14 mouse cellular contexts compared by ENCODE assay signal in the genomic region with DNA sequence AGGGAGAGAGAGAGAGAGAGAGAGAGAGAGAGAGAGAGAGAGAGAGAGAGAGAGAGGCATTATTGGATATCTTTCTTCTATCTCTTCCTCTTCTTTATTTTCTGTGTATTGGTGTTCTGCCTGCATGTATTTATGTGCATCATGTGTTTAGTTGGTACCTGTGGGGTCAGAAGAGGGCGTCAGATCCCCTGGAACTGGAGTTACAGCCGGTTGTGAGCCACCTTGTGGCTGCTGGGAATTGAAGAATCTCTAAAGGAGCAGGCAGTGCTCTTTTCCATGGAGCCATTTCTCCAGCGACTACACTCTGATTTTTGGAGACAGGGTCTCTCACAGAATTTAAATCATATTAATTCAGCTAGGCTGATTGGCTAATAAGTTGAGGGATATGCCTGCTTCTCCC.
"Had no signal": no experiment of that assay in that cellular context is flagged by ENCODE, and none has a peak within 500 bp of the region (broad histone marks: within the 10 kb centered on the region; RNA-seq: fewer than 3 reads in every experiment).

No protein-coding gene starts in this region.

- H3K4me2 ChIP-seq: liver, embryonic 13.5 days; lung, embryonic 15.5 days; midbrain, embryonic 11.5 days had no signal

- H3K9ac ChIP-seq: liver, embryonic 13.5 days; lung, embryonic 15.5 days had no signal

- H3K36me3 ChIP-seq: liver, embryonic 13.5 days; lung, embryonic 15.5 days had no signal

- H3K4me3 ChIP-seq: left cerebral cortex, adult 2 months; liver, embryonic 13.5 days; lung, embryonic 15.5 days; megakaryocyte, embryonic 14.5 days had no signal

- H3K27ac ChIP-seq: kidney, postnatal 0 days; left cerebral cortex, adult 2 months; liver, embryonic 13.5 days; lung, embryonic 15.5 days; macrophage had no signal

- DNase-seq: kidney, adult 2 months; kidney, postnatal 36 days; layer of hippocampus, postnatal 36 days; liver, embryonic 13.5 days; lung, adult 18-20 months; lung, postnatal 14 days; midbrain, embryonic 14.5 days; thymus, postnatal 25 days had no signal

- H3K4me1 ChIP-seq: liver, embryonic 13.5 days; megakaryocyte, embryonic 14.5 days had no signal

- H3K9me3 ChIP-seq: liver, embryonic 13.5 days; lung, embryonic 15.5 days; megakaryocyte, embryonic 14.5 days had no signal
